ENCODE assay signal across 14 mouse cellular contexts in genomic region chr1:25824626-25825025, GRCm38 (mm10). TPM values are rescaled to one million over a fixed set of nuclear protein-coding genes. Genes with fewer than 3 reads are reported as not detected.
DNase-seq lines count a peak whose midpoint lies in the region; ATAC-seq lines count a peak whose summit lies in the region.
"Had no signal": no experiment of that assay in that cellular context is flagged by ENCODE, and none has a peak within 500 bp of the region (broad histone marks: within the 10 kb centered on the region; RNA-seq: fewer than 3 reads in every experiment).

No protein-coding gene starts in this region.

- no peak overlapping the region for H3K4me3 ChIP-seq in forebrain, embryonic 13.5 days
- no peak overlapping the region for H3K4me3 ChIP-seq in forebrain, embryonic 10.5 days
- H3K4me3 ChIP-seq in hindbrain, embryonic 16.5 days (ENCODE audit: low read length) = peak overlapping the region; percentile 67
- H3K4me3 ChIP-seq in midbrain, embryonic 15.5 days = peak overlapping the region; percentile 78
- H3K4me3 ChIP-seq: erythroblast, embryonic 14.5 days; heart, embryonic 13.5 days had no signal

- no peak overlapping the region for H3K27ac ChIP-seq in forebrain, embryonic 13.5 days
- H3K27ac ChIP-seq in forebrain, embryonic 10.5 days = no peak overlapping the region
- no peak overlapping the region; the same call in 1 of the 2 replicates for H3K27ac ChIP-seq in hindbrain, embryonic 16.5 days (ENCODE audit: low read depth, low read length)
- H3K27ac ChIP-seq in midbrain, embryonic 15.5 days = peak overlapping the region; percentile 3; the same call in 1 of the 2 replicates
- H3K27ac ChIP-seq: heart, embryonic 13.5 days had no signal

- 26% methylated on average over 4 of the region's 4 CpGs for WGBS in forebrain, embryonic 13.5 days
- 37% methylated on average over 4 of the region's 4 CpGs for WGBS in forebrain, embryonic 10.5 days
- 19% methylated on average over 4 of the region's 4 CpGs for WGBS in hindbrain, embryonic 16.5 days
- 16% methylated on average over 4 of the region's 4 CpGs for WGBS in midbrain, embryonic 15.5 days

- H3K36me3 ChIP-seq in forebrain, embryonic 13.5 days (ENCODE audit: poor library complexity, severe bottlenecking) = no peaks in the 10 kb centered on the region
- H3K36me3 ChIP-seq in forebrain, embryonic 10.5 days (replicated peaks) = no peaks in the 10 kb centered on the region
- no peaks in the 10 kb centered on the region for H3K36me3 ChIP-seq in hindbrain, embryonic 16.5 days (ENCODE audit: control insufficient read depth, insufficient read depth, low read length)
- H3K36me3 ChIP-seq in midbrain, embryonic 15.5 days (replicated peaks) = no peaks in the 10 kb centered on the region
- H3K36me3 ChIP-seq: G1E; heart, embryonic 13.5 days had no signal

- peak overlapping the region; percentile 45 for H3K4me2 ChIP-seq in forebrain, embryonic 13.5 days
- H3K4me2 ChIP-seq in hindbrain, embryonic 16.5 days (ENCODE audit: low read length) = peak overlapping the region; percentile 84
- H3K4me2 ChIP-seq in midbrain, embryonic 15.5 days = peak overlapping the region; percentile 58
- H3K4me2 ChIP-seq: heart, embryonic 13.5 days had no signal

- no peaks in the 10 kb centered on the region for H3K9me3 ChIP-seq in forebrain, embryonic 13.5 days (replicated peaks)
- no peaks in the 10 kb centered on the region for H3K9me3 ChIP-seq in forebrain, embryonic 10.5 days
- H3K9me3 ChIP-seq in hindbrain, embryonic 16.5 days (ENCODE audit: control insufficient read depth, low read length) = no peaks in the 10 kb centered on the region
- H3K9me3 ChIP-seq in midbrain, embryonic 15.5 days = no peaks in the 10 kb centered on the region
- H3K9me3 ChIP-seq: heart, embryonic 13.5 days had no signal

- no peak for DNase-seq in forebrain, embryonic 10.5 days (ENCODE audit: extremely low spot score, low spot score)
- peak; percentile 69 for DNase-seq in cerebellum, adult 9-10 months
- no peak for DNase-seq in urinary bladder, adult 18-20 months (ENCODE audit: low spot score in 2 of 2)
- DNase-seq in kidney, postnatal 14 days = no peak
- DNase-seq in thymus, postnatal 14 days = no peak
- DNase-seq: gastrocnemius, postnatal 10 days; liver had no signal

- peak overlapping the region; percentile 37; the same call in 1 of the 2 replicates for H3K9ac ChIP-seq in forebrain, embryonic 13.5 days
- H3K9ac ChIP-seq in hindbrain, embryonic 16.5 days (ENCODE audit: low read depth, low read length) = peak overlapping the region; percentile 25; the same call in 1 of the 2 replicates
- H3K9ac ChIP-seq in midbrain, embryonic 15.5 days = peak overlapping the region; percentile 9; the same call in 1 of the 2 replicates
- H3K9ac ChIP-seq: heart, embryonic 13.5 days had no signal

- peak; percentile 26; the same call in 1 of the 2 replicates for ATAC-seq in forebrain, embryonic 13.5 days
- peak; percentile 59; the same call in 1 of the 2 replicates for ATAC-seq in hindbrain, embryonic 16.5 days
- no peak for ATAC-seq in midbrain, embryonic 15.5 days (replicated peaks)
- ATAC-seq: lung, postnatal 0 days had no signal

- peaks cover 47% of the 10 kb centered on the region for H3K4me1 ChIP-seq in forebrain, embryonic 13.5 days
- H3K4me1 ChIP-seq in forebrain, embryonic 10.5 days = peaks cover 40% of the 10 kb centered on the region
- H3K4me1 ChIP-seq in hindbrain, embryonic 16.5 days (ENCODE audit: control insufficient read depth, insufficient read depth, low read depth, low read length) = peaks cover 25% of the 10 kb centered on the region
- H3K4me1 ChIP-seq in midbrain, embryonic 15.5 days = peaks cover 48% of the 10 kb centered on the region

- H3K27me3 ChIP-seq in forebrain, embryonic 13.5 days = no peaks in the 10 kb centered on the region
- H3K27me3 ChIP-seq in forebrain, embryonic 10.5 days (ENCODE audit: poor library complexity, severe bottlenecking) = peaks cover 24% of the 10 kb centered on the region
- no peaks in the 10 kb centered on the region for H3K27me3 ChIP-seq in hindbrain, embryonic 16.5 days (replicated peaks; ENCODE audit: control insufficient read depth, insufficient read depth, low read length)
- H3K27me3 ChIP-seq in midbrain, embryonic 15.5 days (replicated peaks) = no peaks in the 10 kb centered on the region

RNA-seq across cellular contexts. Expression of gene Adgrb3, which starts 4.9 kb away (rescaled TPM):
- 25.6 and 29.2 TPM in 2 replicates for polyA plus RNA-seq in forebrain, embryonic 13.5 days (2015; fragmentation: Nextera tagmentation; extraction: Ambion mirVana)
- 2.5 and 3.4 TPM in 2 replicates for polyA plus RNA-seq in forebrain, embryonic 10.5 days (2016; fragmentation: Nextera tagmentation; extraction: Ambion mirVana)
- polyA plus RNA-seq in hindbrain, embryonic 16.5 days (2015; fragmentation: Nextera tagmentation; extraction: Ambion mirVana) = 52.9 and 54.7 TPM in 2 replicates
- 58.3 and 60.6 TPM in 2 replicates for polyA plus RNA-seq in midbrain, embryonic 15.5 days (2015; fragmentation: Nextera tagmentation; extraction: Ambion mirVana)
- polyA plus RNA-seq: erythroblast, embryonic 14.5 days; G1E had no signal

Comparison
In these comparisons a context has a peak if more than half of its experiments do, and no peak if none do; other contexts are left out.
1. H3K4me3 ChIP-seq: peak in hindbrain, embryonic 16.5 days (single experiment) and midbrain, embryonic 15.5 days (single experiment); none in forebrain, embryonic 13.5 days (single experiment) and forebrain, embryonic 10.5 days (single experiment).
2. Peak in every context shown above with its lines, with median percentiles within 50 percentile points of each other: H3K4me2 ChIP-seq and H3K9ac ChIP-seq.